Mouse (Mus musculus): ENCODE measurements at regions not wholly inside any gene's neighbourhood (a gene's known extent, or its start where the extent isn't known, plus 50 kb on each side); places are given as distances from the start of the nearest gene placed in this dataset.

DNA sequence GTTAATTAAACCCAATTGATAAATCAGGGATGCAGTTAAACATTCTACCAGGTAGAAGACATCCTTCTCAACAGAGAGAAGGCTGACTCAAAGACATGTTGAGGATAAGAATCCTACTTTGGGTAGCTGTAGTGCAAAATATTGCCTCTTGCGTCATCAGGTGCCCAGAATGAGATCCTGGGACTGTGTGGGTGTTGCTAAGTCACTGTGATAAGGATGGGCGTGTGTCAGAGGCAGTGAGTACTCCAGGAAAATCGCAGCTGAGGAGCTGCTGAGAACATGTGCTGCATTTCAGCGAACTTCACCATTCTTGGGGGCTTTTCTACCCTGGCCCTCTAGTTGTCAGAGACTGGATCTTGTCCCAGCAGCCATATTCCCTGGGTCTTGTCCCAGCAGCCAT is 244.7 kb downstream of the Tle4 start:
- TF ChIP-seq CTCF (IDR thresholded peaks at IDR 0.05; ENCODE audit: borderline replicate concordance, insufficient read depth, low read depth, low read length): no peak
- no peak for TF ChIP-seq POLR2A (IDR thresholded peaks at IDR 0.05; ENCODE audit: borderline replicate concordance, insufficient read depth, low read length)
